Mouse (Mus musculus) embryonic stem cell, embryonic (primary cell): ENCODE measurements around the gene March1.
"Not testable (repeated sequence)": the region's sequence is repeated elsewhere in the genome, so short reads cannot be mapped to it uniquely, and the experiment has no call there.

ENCODE experiments used
- CTCF ChIA-PET, 4 experiments: fragments of 300-600 bp in 2 of 4; fragments of 350-600 bp in 2 of 4; sonication (Branson Sonifier 250); formaldehyde crosslinking; loops; one replicate each; lab custom pipeline; 2022; ENCODE audit warnings: inconsistent platforms in 2 of 4; lab: Charles Lee
- POLR2A ChIA-PET, 4 experiments: fragments of 300-600 bp in 2 of 4; fragments of 350-600 bp in 2 of 4; sonication (Branson Sonifier 250); formaldehyde crosslinking; loops; one replicate each; lab custom pipeline; 2022; ENCODE audit warnings: antibody characterized with exemption in 4 of 4, inconsistent platforms in 1 of 4; lab: Charles Lee

Gene March1

DNA sequence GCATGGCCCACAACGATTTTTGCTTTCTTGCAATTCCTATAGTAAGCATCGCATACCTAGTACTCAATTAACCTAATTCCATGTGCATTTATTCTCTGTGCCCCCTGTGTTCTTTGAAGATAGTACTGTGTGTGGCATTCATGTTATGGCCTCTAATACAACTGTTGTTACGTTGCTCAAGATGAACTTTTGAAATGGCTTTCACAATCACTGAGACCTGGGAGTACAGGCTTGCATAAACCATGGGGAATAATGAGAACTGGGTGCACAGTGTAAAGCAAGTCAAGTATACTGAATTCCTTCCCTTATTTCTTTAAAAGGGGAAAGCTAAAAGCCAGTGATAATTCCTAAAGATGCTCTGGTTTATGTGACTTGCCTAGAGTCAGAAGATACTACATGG, 776.4 kb downstream of the March1 start:
- ChIA-PET POLR2A (no interaction called here), CTCF (no interaction called here)

DNA sequence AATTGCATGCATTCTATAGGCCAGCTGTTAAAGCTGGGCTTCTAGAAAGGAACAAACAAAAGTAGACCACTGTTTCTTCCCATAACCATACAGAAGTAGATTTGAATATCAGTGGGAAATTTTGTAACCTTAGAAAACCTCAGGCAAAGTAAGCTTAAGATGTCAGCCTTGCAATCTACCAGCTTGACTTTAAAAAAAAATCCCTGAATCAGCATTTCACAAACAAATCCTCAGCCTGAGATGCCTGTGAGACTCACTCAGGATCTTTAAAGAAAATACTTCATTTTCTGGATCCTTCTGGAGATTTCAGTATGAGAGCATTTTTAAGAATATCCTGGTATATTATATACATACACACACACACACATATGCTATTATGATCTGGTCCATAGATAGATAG, 780.1 kb downstream of the March1 start:
- CTCF ChIA-PET, result no interaction called here
- POLR2A ChIA-PET, result no interaction called here

DNA sequence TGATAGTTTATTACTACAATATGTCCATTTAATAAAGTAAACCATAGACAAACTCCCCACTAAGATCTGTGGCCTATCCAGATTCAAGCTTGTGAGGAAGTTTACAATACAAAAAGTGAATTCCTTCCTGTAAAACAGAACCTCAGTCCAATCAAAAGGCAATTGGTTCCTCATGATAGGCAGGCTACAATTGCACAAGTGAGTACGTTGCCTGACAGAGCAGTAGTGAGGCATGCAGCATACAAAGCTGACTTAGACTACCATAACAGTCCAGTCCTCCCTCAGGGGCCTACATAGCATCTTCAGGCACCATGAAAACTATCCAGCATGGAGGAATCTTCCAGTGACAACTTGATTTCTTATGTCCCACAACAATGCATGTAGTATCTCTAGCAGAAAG, 782.4 kb downstream of the March1 start:
- ChIA-PET POLR2A (no interaction called here), CTCF (no interaction called here)

DNA sequence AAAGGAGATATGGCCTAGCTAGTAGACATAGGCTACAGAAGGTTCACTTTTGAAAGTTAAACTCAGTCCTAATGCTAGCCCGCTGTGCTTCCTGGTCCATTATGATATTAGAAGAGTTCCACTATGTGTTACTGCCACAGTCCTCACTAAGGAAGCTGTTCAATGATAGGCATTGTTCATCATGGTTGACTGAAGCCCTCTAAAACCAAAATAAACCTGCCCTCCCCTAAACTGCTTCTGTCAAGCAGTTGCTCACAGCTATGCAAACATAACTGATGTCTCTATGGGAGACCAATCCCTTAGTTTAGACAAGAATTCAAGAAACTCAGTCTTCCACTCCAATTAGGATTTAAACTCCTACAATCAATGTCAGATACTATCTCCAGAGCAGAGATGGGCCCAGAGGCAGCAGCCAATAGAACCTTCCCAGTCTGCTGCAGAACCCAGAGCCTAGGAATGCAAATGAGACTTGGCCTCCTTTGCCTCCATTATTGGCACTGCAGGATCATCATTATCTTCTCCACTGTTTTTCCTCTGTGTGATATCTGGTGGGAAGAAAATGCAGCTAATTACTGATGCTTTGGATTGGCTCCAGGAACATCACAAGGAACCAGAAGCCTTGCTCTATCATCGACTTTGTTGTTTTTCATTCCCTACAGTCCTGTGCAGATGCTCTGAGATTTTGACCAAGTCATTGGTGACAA, 787.2 kb downstream of the March1 start:
- ChIA-PET POLR2A (interaction anchor here in 2 of 4 experiments (0.6 to 0.7 kb wide), 2 partner anchors 9 to 141 kb away, joined by 4 to 5 read pairs; no protein-coding TSS in a partner anchor), CTCF (interaction anchor here in 1 of 4 experiments (0.7 kb wide), 1 partner anchor 898 kb away, joined by 4 read pairs; no protein-coding TSS in a partner anchor)

DNA sequence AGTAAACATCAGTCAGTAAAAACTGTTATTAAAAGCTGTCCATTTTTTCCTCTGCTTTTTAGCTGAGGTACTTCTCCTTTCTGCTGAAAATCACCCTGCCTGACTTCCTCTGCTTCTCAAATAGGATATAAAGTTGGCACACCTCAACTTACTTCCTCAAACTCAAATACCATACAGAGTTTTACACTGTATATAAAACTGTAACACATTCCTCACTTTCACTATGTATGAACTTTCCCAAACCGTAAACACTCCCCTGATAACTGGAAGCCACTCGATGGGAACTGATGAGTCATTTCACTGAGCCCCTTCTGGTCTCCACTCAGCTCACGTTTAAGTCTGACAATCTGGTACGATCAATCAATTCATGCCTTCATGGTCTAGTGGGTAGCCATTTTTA, 788.1 kb downstream of the March1 start:
- POLR2A ChIA-PET, result not testable (repeated sequence)

DNA sequence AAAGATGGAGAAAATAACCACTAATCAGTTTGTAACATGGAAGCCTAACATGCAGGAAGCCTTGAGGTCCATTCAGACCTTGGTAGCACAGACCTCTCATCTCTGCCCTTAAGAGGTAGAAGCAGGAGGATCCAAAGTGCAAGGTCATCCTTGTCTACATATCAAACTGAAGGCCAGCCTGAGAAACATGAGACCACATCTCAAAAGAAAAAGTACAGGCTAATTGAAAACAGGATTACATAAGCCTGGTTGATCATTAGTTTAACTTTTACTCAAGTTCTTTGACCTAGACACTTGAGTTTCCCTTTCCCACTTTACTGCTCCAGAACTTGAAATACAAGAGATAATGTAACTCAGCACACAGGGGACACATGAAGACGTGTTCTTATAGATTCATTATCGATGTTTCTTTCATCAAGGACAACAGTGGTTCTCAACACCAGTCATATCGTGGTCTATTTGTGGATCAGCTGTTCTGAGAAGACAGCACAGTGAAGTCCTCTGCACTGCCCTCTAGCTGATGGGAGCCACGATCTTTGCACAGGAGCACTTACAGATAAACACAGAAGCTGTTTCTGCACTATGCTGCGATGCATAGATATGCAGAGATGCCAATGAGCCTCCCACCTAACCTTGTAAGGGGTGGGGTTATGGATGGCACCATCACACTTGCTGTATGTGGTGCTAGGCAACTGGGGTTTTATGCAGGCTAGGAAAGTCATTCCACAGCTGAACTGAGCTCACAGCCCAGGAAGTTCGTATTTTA, 789.1 kb downstream of the March1 start:
- CTCF ChIA-PET, result no interaction called here
- POLR2A ChIA-PET, result no interaction called here

More for the DNA sequence above, 788.1 kb downstream of the March1 start:
- CTCF ChIA-PET, result not testable (repeated sequence)

DNA sequence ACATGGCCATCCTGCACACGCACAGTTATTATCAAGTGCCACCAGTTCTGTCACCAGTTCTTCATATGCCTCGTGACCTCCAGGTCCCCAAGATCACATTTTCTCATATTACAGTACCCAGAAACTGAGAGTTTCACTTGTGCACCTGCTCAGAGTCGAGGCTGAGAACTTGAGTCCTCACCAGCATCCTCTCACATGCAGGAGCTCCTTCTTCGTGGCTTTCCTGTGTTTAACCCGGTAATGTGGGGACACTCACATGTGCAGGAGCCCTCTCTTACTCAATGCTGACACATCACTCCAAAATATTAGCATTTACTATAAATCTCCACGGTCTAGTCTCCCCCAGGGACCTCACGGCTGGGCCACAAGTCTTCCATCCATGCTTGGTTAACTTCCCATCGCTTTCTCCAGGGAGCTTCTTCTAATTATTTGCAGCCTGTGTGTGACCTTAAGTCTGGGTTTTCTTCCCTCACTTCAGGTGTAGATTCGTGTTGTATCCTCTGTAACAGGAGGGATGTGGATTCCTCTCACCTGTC, 792.4 kb downstream of the March1 start:
- POLR2A ChIA-PET, result no interaction called here
- CTCF ChIA-PET, result no interaction called here

DNA sequence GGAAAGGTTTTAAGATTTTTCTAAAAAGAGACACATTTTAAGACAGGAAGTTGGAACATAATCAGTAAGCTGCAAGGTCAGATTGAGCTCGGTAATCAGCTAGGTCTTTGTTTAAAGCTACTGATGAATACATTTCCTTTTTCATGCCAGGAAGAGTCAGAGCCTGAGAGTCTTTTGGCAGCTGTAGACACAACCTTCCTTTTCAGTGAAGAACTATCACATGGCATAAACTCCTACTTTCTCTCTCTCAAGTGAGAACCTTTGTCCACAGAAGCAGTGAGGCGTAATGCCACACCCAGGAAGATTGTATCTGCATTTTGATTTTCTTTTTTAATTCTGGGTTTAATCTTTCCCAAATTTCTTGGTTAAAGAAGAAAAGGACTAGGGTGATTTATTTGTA, 795.4 kb downstream of the March1 start:
- POLR2A ChIA-PET, result no interaction called here
- CTCF ChIA-PET, result no interaction called here

DNA sequence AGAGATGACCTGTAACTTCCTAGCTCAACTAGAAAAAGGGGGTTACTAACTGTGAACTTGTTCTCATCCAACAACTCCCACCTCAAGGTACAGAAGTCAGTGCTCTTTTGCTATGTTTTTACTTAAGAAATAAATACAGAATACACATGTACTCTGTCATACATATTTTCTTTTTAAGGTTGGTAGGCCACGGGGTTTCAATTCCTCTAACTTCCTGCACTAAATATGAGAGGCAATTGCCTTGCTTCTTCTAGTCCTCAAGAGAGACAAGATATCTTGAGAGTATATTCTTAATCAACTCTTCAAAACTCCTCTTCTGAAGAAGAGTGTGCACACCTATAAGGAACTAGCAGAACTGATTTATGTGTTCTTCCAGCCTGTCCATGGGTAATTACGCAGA, 797.5 kb downstream of the March1 start:
- CTCF ChIA-PET, result no interaction called here
- POLR2A ChIA-PET, result no interaction called here

DNA sequence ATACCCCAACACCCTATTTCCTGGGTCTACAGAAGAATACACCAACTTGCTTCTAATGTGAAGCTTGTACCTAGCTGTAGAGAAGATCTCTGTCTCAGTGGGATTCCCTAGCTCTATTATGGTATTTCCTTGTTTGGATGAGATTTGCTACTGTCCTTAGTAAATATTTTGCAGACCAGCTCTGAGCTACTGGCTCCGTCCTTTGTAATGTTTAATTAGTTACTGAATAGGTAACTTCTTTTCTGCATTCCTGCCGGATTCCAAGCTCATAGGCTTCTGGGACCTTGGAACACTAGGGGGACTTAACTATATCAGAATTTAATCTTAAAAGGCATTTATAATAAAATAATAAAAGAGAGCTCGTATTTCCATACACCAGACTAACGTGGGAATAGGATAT, 799.9 kb downstream of the March1 start:
- CTCF ChIA-PET, result interaction anchor here in 1 of 4 experiments (0.7 kb wide), 1 partner anchor 24 kb away, joined by 3 read pairs; no protein-coding TSS in a partner anchor
- POLR2A ChIA-PET, result not testable (repeated sequence)

DNA sequence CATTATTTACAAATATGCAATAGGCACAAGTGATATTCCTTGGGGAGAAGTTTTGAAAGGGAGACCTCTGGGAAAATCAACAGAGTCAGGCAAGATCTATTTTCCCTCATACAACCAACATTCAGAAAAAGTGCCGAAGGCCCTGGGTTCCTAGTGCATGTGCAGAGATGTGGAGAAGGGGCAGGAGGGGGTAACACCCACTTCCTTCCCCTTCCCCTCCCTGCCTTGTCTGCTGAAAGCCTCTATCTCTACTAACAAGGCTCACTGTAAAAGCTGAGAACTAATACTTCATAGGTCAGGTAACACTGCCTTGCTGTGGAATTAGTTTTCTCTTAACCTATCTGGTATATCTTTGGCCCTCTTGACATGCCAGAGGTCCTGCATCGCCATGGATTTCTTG, 812.9 kb downstream of the March1 start:
- ChIA-PET CTCF (interaction anchor here in 1 of 4 experiments (0.6 to 0.7 kb wide), 2 partner anchors 67 to 187 kb away, joined by 3 to 4 read pairs; no protein-coding TSS in a partner anchor), POLR2A (no interaction called here)

DNA sequence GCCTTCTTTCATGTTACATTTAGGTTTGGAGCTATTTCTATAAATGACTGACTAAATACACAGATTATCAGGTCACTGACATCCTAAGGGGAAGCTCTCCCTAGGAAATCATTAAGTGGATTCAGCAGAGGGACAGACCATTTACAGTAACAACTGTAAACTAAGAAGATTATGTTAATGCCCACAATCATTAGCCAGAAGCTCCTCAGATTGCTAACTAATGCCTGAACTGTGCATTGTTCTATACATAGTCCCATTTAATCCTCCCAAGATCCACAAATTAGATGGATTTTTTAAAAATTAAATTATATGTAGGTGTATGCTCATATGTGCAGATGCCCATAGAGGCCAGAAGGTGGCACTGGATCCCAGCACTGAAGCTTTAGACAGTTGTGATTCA, 815.9 kb downstream of the March1 start:
- POLR2A ChIA-PET, result interaction anchor here in 1 of 4 experiments (1.3 kb wide), 1 partner anchor 13 kb away, joined by 3 read pairs; no protein-coding TSS in a partner anchor
- CTCF ChIA-PET, result interaction anchor here in 2 of 4 experiments (0.6 to 1.0 kb wide), 3 partner anchors 28 to 1837 kb away, joined by 3 to 4 read pairs (median 3); no protein-coding TSS in a partner anchor

DNA sequence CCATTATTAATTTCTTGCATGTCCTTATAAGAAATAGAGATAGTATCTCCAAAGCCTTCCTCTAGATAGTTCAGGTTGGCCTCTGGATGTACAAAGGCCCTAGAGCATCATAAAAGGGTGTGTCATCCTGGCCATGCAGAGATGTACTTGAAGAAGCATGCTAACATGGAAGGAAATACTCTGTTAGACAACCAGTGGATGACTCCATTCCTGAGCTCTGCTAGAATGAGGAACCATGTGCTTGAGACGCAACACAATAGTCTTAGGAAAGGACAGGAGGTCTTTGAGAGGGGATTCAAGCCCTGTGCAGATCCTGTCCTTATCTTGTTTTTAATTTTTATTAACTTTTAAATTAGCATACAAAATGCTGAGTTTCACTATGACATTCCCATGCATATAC, 819.1 kb downstream of the March1 start:
- CTCF ChIA-PET, result interaction anchor here in 1 of 4 experiments (0.7 kb wide), 1 partner anchor 13 kb away, joined by 3 read pairs; no protein-coding TSS in a partner anchor
- POLR2A ChIA-PET, result no interaction called here

DNA sequence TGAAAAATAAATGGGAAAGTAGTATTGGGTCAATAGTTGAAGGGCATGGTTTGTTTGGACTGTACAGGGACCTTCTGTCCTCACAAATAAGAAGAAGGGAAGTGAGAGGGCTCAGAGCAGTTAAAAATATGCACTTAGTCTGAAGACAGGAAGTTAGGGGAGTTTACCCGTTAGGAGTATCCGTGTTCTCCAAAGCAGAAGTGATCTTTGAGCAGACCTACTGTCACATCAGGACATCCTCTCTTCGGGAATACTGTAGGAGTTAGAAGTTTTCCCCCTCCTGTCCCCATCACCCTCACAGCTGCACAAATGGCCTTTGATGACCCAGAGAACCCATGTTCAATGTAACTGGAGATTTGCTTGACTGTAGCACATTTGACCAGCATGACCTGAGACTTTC, 820.2 kb downstream of the March1 start:
- CTCF ChIA-PET, result no interaction called here
- POLR2A ChIA-PET, result interaction anchor here in 1 of 4 experiments (0.6 kb wide), 1 partner anchor 28 kb away, joined by 4 read pairs; no protein-coding TSS in a partner anchor

DNA sequence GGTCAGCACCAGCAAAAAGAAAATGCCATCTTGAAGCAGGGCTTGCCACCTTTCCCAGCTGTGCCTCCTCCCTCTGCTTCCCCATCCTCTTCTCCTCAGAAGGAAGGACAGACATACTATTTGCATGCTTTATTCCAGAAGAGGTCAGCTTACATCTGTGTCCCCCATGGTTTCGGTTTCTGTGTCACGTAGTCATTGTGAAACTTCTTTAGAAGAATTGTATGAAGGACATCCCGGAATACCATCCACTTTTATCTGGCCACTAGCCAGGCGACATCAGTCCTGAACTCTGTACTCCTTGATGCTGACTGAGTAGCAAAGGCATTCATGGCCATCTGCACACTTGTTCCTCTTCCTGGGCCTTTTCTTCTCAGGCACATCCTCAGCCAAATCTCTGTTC, 820.8 kb downstream of the March1 start:
- POLR2A ChIA-PET, result interaction anchor here in 1 of 4 experiments (0.6 kb wide), 1 partner anchor 28 kb away, joined by 4 read pairs; no protein-coding TSS in a partner anchor
- CTCF ChIA-PET, result no interaction called here

DNA sequence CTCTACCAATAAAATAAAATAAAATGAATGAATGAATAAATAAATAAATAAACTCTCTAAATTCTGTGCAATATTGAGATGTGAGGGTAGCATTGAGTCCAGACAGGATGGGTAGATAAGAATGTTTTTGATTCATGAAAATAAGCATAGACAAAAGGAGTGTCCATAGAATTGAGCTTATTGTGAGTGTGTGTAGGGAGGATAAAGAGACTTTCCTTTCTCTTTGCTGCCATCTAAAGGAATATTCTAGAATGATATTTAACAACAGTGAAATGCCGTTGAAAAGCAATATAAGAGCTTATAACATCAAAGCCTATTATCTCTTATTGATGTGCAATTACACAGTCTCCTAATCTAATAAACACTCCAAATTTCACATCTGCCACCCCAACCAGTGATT, 823.4 kb downstream of the March1 start:
- CTCF ChIA-PET, result interaction anchor here in 2 of 4 experiments (0.5 to 0.6 kb wide), 3 partner anchors 146 to 1302 kb away, joined by 3 to 9 read pairs (median 4); no protein-coding TSS in a partner anchor
- POLR2A ChIA-PET, result no interaction called here

DNA sequence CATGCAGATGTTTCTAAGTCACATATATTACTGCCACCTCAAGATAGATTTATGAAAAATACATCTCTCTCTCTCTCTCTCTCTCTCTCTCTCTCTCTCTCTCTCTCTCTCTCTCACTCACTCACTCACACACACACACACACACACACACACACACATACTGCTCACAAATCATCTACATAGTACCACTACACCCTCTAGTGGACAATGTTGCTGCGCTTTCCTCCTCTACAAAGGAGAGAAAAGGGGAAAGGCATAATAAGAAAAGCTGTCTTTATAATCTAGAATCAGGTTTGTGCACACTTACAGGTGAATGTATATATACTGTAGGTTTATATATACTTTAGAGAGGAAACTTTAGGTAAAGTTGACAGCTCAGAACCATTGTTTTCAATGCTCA, 825.1 kb downstream of the March1 start:
- CTCF ChIA-PET, result interaction anchor here (0.5 to 1.2 kb wide), 18 partner anchors 11 to 1431 kb away, joined by 3 to 11 read pairs (median 4); no protein-coding TSS in a partner anchor
- POLR2A ChIA-PET, result interaction anchor here in 2 of 4 experiments (0.5 to 0.8 kb wide), 2 partner anchors 40 to 48 kb away, joined by 3 to 14 read pairs; no protein-coding TSS in a partner anchor

DNA sequence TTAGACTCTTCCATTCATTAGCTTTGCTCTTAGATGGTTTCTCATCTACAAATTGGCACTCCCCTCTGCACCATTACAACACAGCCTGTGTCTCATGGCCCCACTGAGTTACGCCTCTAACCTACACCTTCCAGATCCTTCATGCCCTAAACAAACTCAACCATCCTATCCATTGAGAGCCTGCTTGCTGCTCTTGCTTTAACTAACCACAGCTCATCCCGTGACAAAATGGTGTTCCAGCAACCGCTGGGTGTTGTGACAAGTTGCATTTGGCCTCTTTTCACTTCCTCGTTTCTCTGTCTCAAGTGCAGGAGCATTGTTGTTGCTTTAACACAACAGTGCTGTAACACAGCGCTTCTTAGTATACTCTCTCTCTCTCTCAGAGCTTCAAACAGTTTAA, 826.4 kb downstream of the March1 start:
- POLR2A ChIA-PET, result no interaction called here
- CTCF ChIA-PET, result interaction anchor here in 3 of 4 experiments (0.7 to 1.1 kb wide), 3 partner anchors 53 to 1430 kb away, joined by 3 to 5 read pairs (median 4); no protein-coding TSS in a partner anchor

DNA sequence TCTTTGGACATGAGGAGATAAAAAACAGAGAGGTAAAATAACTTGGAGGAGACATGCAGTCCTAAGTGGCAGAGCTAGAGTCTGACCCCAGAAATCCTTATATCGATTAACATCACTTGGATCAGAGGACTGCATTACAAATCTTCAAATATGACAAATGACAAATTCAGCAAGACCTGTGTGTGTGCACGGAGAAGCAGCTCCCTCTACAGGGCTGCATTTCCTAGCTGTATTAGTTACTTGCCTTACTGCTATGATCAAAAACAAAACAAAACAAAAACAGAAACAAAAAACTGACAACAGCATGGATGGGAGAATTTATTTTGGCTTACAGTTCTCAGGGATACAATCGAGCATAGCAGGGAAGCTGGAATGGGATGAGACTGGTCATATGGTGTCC, 827.7 kb downstream of the March1 start:
- ChIA-PET POLR2A (no interaction called here), CTCF (interaction anchor here in 1 of 4 experiments (0.5 kb wide), 1 partner anchor 568 kb away, joined by 3 read pairs; no protein-coding TSS in a partner anchor)
